Mouse (Mus musculus) embryonic facial prominence, embryonic 11.5 days (tissue): ENCODE data around the gene B4galt5. TPM values are rescaled to one million over a fixed set of nuclear protein-coding genes. Genes with fewer than 3 reads are reported as not detected.

ENCODE experiments used
- ATAC-seq: fragments of 200-750 bp; cut with Nextera tagmentation; replicated peaks from 2 replicates; pipeline ENCODE4 v1.8.0; 2017; ENCODE audit warnings: low read depth; ENCODE audit not compliant: insufficient number of reproducible peaks, low FRiP score, low TSS enrichment
- DNase-seq: peaks from one replicate; pipeline ENCODE4 v3.0.0-alpha.2; 2015; ENCODE audit warnings: low spot score
- H3K27ac ChIP-seq: fragments of 300-500 bp; sonication (generic); replicated peaks from 2 replicates; pipeline ENCODE4 v1.5.1; 2014; ENCODE audit warnings: mild to moderate bottlenecking, low read depth, low read length, control low read depth
- H3K27me3 ChIP-seq: fragments of 300-500 bp; sonication (generic); 2 replicates; pipeline ENCODE4 v1.6.1; 2014; ENCODE audit warnings: mild to moderate bottlenecking, low read length, moderate library complexity, mixed read lengths; ENCODE audit not compliant: control insufficient read depth, insufficient read depth
- H3K36me3 ChIP-seq: fragments of 300-500 bp; sonication (generic); replicated peaks from 2 replicates; pipeline ENCODE4 v1.6.1; 2014; ENCODE audit warnings: low read depth, mild to moderate bottlenecking, low read length, moderate library complexity, mixed read lengths; ENCODE audit not compliant: control insufficient read depth, insufficient read depth
- H3K4me1 ChIP-seq: fragments of 300-500 bp; sonication (generic); 2 replicates; pipeline ENCODE4 v1.6.1; 2014; ENCODE audit warnings: low read length, mixed read lengths; ENCODE audit not compliant: control insufficient read depth, insufficient read depth
- H3K4me2 ChIP-seq: fragments of 300-500 bp; sonication (generic); 2 replicates; pipeline ENCODE4 v1.6.1; 2014; ENCODE audit warnings: low read depth, mild to moderate bottlenecking, control low read depth, low read length, moderate library complexity
- H3K4me3 ChIP-seq: fragments of 300-500 bp; sonication (generic); 2 replicates; pipeline ENCODE4 v1.5.1; 2014; ENCODE audit warnings: low read depth, low read length, control low read depth
- H3K9ac ChIP-seq: fragments of 300-500 bp; sonication (generic); replicated peaks from 2 replicates; pipeline ENCODE4 v1.6.1; 2014; ENCODE audit warnings: mild to moderate bottlenecking, control low read depth, low read length
- H3K9me3 ChIP-seq: fragments of 300-500 bp; sonication (generic); replicated peaks from 2 replicates; pipeline ENCODE4 v1.6.1; 2016; ENCODE audit warnings: mild to moderate bottlenecking, low read length, inconsistent platforms, mixed read lengths; ENCODE audit not compliant: control insufficient read depth
- WGBS: fragments of 180-500 bp; shearing (Covaris S2); extraction: QIAGEN DNeasy Blood & Tissue Kit; methylation state at CpG from one replicate; pipeline ENCODE4 v1.1.7; 2014; 5-methylcytosine and 5-hydroxymethylcytosine counted together
- polyA plus RNA-seq: library from polyadenylated mRNA; unstranded; fragments of >200 nt; fragmentation: Nextera tagmentation; extraction: Ambion mirVana; gene quantifications from 2 replicates; pipeline ENCODE4 v1.2.1, GENCODE M21; 2014

B4galt5 gene
- polyA plus RNA-seq, 1 experiment from 2014 or later: 17.0 TPM

DNA sequence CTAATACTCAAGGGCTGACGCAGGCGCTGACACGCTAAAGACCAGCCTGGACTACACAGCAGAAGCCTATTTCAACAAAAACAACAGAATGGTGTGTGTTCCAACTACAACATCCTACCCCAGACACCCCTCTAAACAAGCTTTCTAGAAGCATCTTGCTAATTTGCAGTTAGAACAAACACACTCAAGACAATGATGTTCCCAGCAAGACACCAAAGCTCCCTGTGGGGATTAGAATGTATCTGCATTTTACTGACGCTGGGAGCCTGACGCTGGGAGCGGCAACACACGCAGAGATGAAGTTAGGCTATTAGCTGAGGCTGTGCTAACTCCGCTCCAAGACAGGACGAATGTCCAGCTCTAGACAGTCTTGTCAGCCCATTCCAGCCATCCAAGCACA is 22.4 kb downstream of the B4galt5 start:
- no peaks in the 10 kb centered on the region for H3K4me1 ChIP-seq
- H3K27me3 ChIP-seq: no peaks in the 10 kb centered on the region
- no peaks in the 10 kb centered on the region for H3K36me3 ChIP-seq
- H3K4me2 ChIP-seq: no peak overlapping the region
- H3K9ac ChIP-seq: no peak overlapping the region
- WGBS: 56% methylated on average over 9 of the region's 9 CpGs
- no peaks in the 10 kb centered on the region for H3K9me3 ChIP-seq
- H3K4me3 ChIP-seq: no peak overlapping the region
- ATAC-seq (no peak), DNase-seq (no peak)
- no peak overlapping the region for H3K27ac ChIP-seq

DNA sequence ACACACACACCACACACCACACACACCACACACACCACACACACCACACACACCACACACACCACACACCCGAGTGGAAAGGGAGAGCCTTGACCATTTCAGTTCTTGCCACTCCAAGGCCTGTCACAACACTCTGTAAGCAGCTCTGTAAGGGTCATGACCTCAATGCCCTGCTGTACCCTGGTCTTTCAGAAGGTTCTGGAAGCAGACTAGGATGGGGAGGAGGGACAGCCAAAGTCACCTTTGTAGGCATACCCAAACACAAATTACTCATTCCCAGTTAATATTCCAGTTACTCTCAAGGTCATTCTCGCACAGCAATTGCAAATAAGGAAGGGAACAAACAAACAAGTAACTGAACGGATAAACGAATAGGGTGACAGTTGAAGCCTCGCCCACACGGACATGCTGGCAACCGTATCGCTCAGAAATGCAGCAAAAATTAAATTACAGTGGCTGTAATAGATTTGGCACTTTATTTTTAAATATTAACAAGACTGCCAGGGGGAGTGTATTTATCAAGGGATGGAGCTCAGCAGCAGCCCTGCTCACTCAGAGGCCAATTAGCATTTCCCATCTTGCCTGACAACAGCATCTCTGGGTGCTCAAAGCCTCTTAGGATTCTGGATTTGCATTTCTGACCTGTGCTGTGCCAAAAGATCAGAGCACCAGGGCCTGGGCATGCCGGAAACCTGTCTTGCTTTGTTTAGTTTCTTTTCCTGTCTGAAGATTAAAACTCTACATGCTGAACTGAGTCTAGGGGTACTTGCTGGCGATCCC is 24.6 kb downstream of the B4galt5 start:
- no peaks in the 10 kb centered on the region for H3K36me3 ChIP-seq
- no peak overlapping the region for H3K4me3 ChIP-seq
- no peak overlapping the region for H3K9ac ChIP-seq
- 83% methylated on average over 10 of the region's 10 CpGs for WGBS
- H3K27ac ChIP-seq: no peak overlapping the region
- H3K9me3 ChIP-seq: no peaks in the 10 kb centered on the region
- ATAC-seq (no peak), DNase-seq (no peak)
- no peaks in the 10 kb centered on the region for H3K4me1 ChIP-seq
- H3K4me2 ChIP-seq: no peak overlapping the region
- H3K27me3 ChIP-seq: no peaks in the 10 kb centered on the region

DNA sequence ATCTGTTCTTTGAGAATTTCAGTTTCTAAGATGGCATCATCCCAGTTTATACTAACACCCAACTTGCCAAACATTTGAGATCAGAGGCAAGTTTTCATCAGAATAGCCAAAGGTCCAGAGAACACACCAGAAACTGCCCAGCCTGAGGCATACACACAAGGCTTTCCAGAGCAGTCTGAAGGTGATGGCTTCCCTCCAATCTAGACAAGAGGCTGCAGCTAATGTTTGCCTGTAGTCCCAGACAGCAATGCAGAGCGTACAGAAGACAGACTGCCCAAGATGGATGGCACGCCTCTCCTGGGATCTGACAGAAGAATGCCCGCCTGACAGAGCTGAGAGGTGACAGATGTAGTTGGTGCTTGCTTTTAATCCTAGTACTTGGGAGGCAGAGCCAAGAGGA is 25.9 kb downstream of the B4galt5 start:
- 86% methylated on average over 3 of the region's 3 CpGs for WGBS

DNA sequence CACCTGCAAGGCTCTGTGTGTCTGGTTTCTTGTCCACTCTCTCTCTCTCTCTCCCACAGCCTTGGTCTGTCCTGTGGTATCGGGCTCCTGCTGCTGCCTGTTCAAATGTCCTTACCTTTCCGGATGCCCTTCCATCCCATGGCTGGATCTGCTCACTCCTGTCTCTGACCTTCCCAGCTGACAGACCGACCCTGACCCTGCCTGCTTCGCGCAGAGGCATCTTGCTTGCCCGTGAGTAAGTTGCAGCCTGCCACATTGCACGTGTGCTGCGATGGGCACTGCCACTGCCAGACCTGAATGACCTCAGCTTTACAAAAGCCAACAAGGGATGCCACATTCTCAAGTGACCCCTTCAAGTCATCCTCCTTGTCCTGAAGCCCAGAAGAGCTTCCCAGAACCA is 27.6 kb downstream of the B4galt5 start:
- 84% methylated on average over 8 of the region's 8 CpGs for WGBS

More for the DNA sequence above, 25.9 kb downstream of the B4galt5 start:
- Histone ChIP-seq H3K4me3 (no peak overlapping the region), H3K9me3 (no peaks in the 10 kb centered on the region), H3K27ac (no peak overlapping the region), H3K36me3 (no peaks in the 10 kb centered on the region), H3K9ac (no peak overlapping the region), H3K4me2 (no peak overlapping the region), H3K27me3 (no peaks in the 10 kb centered on the region), H3K4me1 (no peaks in the 10 kb centered on the region)
- ATAC-seq (no peak), DNase-seq (no peak)

DNA sequence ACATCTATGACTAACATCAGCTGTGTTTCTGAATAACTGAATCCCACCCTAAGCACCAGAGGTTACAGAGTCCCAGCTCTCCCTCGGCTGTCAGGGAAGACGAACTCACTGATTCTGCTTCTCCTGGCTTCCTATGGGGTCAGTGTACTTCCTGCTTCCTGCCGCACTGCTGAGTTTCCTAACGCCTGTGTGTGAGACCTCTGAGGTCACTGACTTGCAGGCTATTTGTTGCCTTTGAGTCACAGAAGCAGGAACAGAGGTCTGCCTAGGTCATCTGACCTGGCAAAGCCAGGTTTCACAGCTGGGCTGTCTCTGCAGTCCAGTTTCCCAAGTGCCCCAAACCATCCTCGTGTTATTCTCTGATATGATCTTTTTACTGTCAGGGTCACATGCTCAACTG is 30.0 kb downstream of the B4galt5 start:
- no peak overlapping the region for H3K4me2 ChIP-seq
- DNase-seq (no peak), ATAC-seq (no peak)
- H3K27ac ChIP-seq: no peak overlapping the region
- no peak overlapping the region for H3K9ac ChIP-seq
- no peaks in the 10 kb centered on the region for H3K9me3 ChIP-seq
- no peak overlapping the region for H3K4me3 ChIP-seq
- 20% methylated on average over 5 of the region's 5 CpGs for WGBS
- H3K4me1 ChIP-seq: no peaks in the 10 kb centered on the region
- H3K27me3 ChIP-seq: no peaks in the 10 kb centered on the region
- no peaks in the 10 kb centered on the region for H3K36me3 ChIP-seq

More for the DNA sequence above, 27.6 kb downstream of the B4galt5 start:
- no peaks in the 10 kb centered on the region for H3K36me3 ChIP-seq
- DNase-seq (no peak), ATAC-seq (no peak)
- no peaks in the 10 kb centered on the region for H3K9me3 ChIP-seq
- H3K4me2 ChIP-seq: no peak overlapping the region
- H3K27ac ChIP-seq: no peak overlapping the region
- no peak overlapping the region for H3K9ac ChIP-seq
- H3K27me3 ChIP-seq: no peaks in the 10 kb centered on the region
- H3K4me1 ChIP-seq: no peaks in the 10 kb centered on the region
- no peak overlapping the region for H3K4me3 ChIP-seq

DNA sequence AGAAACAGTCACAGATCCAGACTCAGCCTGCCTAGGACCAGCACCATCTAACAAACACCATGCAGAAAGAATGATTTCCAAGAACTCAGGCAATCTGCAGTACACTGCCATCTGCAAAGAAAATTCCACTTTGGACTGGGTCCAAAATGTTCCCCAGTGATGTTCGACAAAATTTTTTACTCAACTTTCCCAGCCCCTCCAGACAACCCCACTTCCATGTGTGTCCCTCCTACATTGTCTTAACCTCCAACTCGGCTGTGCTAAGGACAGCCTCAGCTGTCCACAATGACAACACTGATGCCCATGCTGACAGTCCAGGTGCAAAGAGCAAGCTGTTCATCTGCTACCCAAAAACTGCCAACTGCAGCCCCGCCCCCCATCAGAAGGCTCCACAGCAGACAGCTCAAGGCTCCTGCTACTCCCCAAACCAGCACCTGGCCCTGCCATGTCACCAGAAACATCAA is 32.2 kb downstream of the B4galt5 start:
- H3K36me3 ChIP-seq: no peaks in the 10 kb centered on the region
- H3K9ac ChIP-seq: no peak overlapping the region
- ATAC-seq (no peak), DNase-seq (no peak)
- H3K4me1 ChIP-seq: no peaks in the 10 kb centered on the region
- no peaks in the 10 kb centered on the region for H3K27me3 ChIP-seq
- no peak overlapping the region for H3K4me2 ChIP-seq
- H3K4me3 ChIP-seq: no peak overlapping the region
- H3K9me3 ChIP-seq: no peaks in the 10 kb centered on the region
- WGBS: 86% methylated on average over 3 of the region's 3 CpGs
- no peak overlapping the region for H3K27ac ChIP-seq

DNA sequence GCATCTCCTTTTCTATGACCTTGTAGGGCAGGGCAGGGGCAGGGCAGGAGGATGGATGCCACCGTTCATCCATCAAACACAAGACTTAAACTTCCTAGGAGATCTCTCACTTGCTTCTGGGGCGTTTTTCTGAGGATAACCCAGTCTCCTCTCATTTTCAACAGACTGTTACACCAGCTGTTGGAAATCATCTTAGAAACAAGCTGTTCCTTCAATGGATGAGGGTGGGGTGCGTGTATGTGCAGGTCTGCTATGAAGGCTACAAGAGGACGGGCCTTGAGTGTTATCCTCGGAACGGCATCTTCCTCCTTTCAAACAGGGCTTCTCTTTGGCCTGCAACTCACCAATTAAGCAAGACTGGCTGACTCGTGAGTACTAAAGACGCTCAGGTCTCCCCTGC is 34.5 kb downstream of the B4galt5 start:
- no peaks in the 10 kb centered on the region for H3K9me3 ChIP-seq
- no peak overlapping the region for H3K9ac ChIP-seq
- 88% methylated on average over 8 of the region's 8 CpGs for WGBS
- no peak overlapping the region for H3K27ac ChIP-seq
- no peaks in the 10 kb centered on the region for H3K27me3 ChIP-seq
- no peaks in the 10 kb centered on the region for H3K36me3 ChIP-seq
- H3K4me3 ChIP-seq: no peak overlapping the region
- H3K4me1 ChIP-seq: no peaks in the 10 kb centered on the region
- no peak for ATAC-seq
- DNase-seq: no peak
- H3K4me2 ChIP-seq: no peak overlapping the region

DNA sequence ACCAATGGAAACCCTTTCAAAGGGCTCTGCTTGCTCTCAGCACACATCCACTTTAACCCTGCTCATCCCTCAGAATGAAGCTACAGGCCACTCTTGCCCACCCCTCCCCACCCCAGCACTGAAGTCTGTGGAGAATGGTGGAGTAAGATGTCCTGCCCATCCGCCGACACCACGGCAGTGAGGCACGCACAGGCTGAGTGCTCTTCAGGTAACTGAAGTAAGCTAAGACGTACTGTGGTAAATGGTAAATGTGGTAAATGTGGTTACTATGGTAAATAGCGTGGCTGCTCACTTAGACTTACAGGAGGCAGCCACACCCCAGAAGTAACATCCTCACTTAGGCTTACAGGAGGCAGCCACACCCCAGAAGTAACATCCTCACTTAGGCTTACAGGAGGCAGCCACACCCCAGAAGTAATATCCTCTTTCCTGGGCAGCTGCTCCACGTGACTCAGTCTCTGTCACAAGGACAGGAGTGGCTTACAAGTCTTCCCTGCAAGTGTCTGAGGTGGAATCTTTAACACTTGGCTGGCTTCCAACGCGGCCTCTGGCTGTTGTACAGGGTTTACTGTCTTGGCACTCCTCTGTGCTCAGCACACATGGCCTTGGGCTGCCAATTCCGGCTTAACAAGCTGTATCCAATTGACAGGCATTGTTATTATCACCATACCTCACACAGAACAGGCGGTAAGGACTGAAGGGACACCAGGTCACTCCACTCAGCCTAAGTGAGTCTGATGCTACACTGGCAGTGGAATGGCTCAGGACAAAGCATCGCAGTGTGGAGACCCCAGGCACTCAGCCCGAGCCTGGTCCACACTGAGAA is 35.3 kb downstream of the B4galt5 start:
- Histone ChIP-seq H3K27ac (no peak overlapping the region), H3K9ac (no peak overlapping the region), H3K27me3 (no peaks in the 10 kb centered on the region), H3K4me2 (no peak overlapping the region), H3K9me3 (no peaks in the 10 kb centered on the region), H3K4me3 (no peak overlapping the region), H3K36me3 (no peaks in the 10 kb centered on the region), H3K4me1 (no peaks in the 10 kb centered on the region)
- ATAC-seq (no peak), DNase-seq (no peak)
- 76% methylated on average over 13 of the region's 13 CpGs for WGBS
